Mouse (Mus musculus) 3134 (cell line): Measurements from ENCODE around the gene Map7d2.

ENCODE experiments used
- DNase-seq: peaks from one replicate; pipeline ENCODE4 v3.0.0-alpha.2; 2011; ENCODE audit warnings: low spot score; ENCODE audit not compliant: insufficient read length; ENCODE audit errors: extremely low read depth

The Map7d2 gene

DNA sequence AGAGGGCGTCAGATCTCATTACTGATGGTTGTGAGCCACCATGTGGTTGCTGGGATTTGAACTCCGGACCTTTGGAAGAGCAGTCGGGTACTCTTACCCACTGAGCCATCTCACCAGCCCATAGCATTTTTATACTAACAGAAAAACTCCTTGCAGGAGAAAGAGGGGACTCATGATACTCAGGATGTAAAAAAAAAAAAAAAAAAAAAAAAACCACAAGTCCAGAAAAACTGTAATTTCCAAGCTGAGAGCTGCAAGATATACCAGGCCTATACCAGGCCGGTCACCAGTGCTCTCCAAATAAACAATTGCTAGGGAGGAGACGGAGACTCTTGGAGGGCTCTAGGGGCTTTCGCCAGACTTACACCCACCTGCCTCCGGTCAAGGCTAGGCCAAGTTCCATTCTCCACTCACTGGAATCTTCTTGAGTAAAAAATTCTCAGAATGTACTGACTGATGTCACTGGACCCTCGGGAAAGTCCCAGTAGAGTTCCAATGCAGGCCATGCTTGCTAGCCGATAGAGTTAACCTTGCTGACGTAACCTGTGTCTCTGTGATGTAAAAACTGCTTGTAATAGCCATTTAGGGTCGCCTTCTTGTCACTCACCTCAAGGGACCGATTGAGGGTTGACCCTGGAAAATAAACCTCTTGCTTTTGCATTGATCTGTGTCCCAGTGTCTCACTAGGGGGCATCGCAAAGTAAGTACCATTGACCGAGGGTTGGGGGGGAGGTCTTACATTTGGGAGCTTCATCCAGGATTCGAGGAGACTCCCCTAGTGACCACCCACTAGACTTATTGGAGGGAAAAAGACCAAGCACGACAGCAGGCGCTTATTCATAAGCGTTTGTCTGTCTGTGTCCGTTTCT lies 95.7 kb downstream of the Map7d2 start:
- peak; percentile 10 for DNase-seq

DNA sequence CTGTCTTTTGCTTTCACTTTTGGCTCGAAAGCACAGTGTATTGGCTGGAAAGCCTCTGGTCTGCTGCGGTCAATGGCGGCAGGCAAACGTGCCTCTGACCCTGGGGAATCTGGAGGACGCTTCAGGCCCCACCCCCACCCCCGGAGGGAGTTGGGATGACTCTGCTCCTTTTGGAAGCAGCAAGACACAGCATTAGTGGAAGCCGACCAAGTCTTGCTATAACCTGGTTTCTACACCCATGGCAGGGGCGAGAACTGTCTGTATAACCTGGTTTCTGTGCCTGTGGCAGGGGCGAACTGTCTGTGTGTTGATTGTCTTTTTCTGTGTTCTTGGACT lies 96.3 kb downstream of the Map7d2 start:
- DNase-seq = peak; percentile 71

DNA sequence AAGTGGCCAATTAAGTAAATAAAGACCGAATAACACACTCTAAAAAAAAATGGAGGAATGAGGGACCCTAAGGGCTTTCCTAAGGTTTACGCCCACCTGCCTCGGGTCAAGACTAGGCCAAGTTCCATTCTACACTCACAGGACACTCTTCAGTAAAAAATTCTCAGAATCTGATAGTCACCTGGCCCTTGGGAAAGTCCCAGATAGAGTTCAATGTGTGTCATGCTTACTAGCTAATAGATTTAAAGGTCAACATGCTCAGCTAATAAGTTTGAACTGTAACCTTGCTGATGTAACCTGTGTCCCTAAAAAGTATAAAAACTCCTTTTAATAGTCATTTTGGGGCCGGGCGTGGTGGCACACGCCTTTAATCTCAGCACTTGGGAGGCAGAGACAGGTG lies 101.2 kb downstream of the Map7d2 start:
- DNase-seq = no peak

DNA sequence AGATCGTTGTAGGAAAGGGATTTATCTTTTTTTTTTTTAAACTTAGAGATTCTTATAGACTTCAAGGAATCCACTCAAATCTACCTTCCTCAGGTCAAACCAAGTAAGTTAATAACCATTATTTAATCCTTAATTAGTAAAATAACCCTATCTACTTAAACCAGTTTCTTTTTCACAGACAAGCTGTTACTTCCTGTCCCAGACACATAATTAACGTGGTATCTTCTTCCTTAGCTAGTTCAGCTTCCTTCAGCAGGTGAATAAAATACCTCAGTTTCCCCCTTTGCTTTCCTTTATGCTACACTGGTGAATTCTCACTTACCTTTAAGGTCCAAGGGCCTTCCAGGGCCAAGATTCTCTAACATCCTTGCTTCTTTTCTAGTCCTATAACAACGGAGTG lies 107.4 kb downstream of the Map7d2 start:
- DNase-seq = no peak

DNA sequence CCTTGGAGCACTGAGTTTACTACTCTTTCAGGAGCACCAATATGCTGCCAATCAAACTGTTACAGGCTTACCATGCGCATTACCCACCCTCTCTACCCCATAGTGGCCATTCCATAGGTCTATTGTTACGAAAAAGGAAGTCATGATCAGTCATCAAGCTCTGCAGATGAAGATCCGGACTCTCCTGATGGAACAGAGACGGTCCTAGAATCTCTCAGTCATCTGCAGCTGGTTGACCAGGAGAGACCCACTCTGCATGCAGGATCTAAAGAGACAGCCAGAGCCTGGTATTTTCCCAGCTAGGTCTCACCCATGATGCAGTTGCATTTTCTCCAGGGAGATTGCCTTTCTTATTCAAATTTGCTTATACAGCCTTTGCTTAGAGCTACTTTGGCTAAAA lies 108.3 kb downstream of the Map7d2 start:
- DNase-seq = no peak

DNA sequence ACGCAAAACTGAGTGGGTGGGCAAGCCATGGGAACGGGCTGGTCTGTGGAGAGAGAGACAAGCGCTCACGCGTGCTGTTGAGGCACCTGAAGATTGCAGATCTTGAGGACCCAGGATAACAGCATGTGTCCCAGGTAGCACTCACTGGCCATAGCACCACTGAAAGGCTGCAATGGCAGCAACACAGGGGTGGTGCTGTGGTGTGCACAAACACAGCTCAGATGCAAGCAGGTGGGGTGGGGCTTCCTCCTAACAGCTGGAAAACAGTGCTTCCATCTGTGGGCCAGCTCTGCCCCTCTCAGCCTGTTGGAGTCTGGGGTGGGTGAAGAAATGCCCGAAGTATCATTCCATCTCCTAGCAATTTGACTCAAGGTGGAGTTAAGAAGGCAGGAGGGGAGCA lies 112.0 kb downstream of the Map7d2 start, which contains the start of gene Bclaf3:
Gene Bclaf3, plus strand, starts transcription at position 301 of the 400 bp plus-strand sequence.
- DNase-seq = no peak

DNA sequence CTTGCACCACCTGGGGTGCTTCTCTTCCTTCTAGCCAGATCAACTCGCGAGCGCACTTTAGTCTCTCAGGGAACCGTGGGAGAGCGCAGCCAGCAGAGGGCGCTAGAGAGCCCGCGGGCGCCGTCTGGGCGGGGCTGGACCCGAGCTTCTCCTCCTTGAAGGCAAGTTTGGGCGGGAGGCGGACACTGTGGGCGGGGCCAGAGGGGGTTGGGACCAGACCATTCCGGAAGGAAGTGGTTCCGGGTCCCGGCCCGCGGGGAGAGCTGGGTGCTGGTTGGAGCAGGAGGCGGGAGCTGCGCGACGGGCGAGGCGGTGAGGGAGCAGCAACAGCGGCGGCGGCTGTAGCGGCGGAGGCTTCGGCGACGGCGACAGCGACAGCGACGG lies 118.0 kb downstream of the Map7d2 start:
- peak; percentile 98 for DNase-seq

DNA sequence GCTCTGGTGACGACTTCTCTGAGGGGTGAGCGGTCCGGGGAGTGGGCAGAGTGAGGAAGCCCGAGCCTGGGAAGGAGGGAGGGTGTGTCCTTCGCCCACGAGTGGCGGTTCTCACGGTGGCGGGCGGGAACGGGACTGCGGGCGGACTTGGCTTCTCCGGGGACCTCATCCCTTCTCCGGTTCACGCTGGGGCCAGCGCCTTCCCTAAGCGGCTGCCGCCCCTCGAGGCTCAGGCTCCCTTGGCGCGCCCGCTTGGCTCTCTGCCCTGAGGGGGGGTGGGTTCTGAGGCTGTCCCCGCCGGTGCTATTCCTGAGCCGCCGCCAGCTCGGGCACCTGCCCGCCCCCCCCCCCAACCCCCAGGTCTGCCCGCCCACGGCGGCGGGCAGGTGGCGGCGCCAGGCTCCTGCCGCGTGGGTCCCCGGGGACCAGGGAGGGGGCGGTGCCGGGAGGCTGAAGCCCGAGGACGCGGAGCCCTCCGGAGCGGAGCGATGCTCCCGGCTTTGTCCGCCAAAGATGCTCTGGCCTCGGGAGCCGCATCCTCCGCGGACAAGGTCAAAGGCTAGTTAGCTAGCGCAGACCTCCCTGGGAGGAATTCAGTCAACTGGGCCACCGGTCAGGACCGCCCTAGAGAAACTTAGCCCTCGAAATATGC lies 118.6 kb downstream of the Map7d2 start:
- no peak for DNase-seq

DNA sequence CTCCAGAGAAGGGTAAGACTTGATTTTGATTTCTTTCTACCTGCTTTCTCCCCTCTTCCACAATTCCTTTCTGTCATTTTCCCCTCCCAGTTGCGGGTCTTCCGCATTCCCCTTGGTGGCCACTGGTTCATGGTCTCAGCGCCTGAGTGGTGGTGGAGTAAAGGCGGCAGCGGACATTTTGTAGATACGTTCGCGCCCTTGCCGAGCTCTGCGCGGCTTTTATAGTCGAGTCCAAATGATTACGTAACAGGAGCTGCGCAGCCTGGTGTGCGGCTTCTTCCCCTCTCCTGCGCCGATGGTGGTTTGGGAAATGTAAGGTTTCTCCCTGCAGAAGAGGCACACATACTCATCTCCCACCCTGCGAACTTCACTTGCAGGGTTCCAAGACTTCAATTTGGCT lies 127.6 kb downstream of the Map7d2 start:
- no peak for DNase-seq

DNA sequence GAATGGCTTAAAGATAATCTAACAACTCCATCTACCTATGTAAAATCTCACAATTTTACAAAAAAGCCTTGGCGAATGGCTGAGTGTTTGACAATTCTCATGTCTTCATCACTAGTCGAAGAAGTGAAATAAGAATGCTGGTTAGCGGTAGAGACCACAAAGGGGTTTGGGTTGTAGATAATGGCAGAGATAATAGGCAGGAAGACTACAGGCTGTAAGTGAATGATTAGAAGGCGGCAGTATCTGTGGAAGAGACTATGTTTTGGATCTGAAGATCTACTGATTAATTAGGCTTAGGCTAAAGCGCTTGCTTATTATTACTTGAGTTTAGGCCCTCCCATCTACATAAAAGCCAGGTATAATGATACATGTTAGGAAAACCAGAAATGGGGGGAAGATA lies 132.7 kb downstream of the Map7d2 start:
- no peak for DNase-seq
